Mouse (Mus musculus) cerebellum, adult 18-20 months (tissue): ENCODE data around the gene Auts2.
"Not testable (repeated sequence)": the region's sequence is repeated elsewhere in the genome, so short reads cannot be mapped to it uniquely, and the experiment has no call there.

Experiments
- DNase-seq, 2 experiments: peaks; one replicate each; pipeline ENCODE4 v3.0.0; 2021

Auts2 gene

GRCm38 (mm10) chr5:132543118-132544071, at the start of gene Auts2:
TSS of gene Auts2 (minus strand) at chr5:132543344.
- DNase-seq, result peak; percentile 90 to 91

GRCm38 (mm10) chr5:132591721-132592695, 48.9 kb upstream of the Auts2 start:
- DNase-seq, result no peak

- DNase-seq, result no peak
Observed at GRCm38 (mm10) chr5:132579774-132580173, 36.6 kb upstream of the Auts2 start.

- DNase-seq, result not testable (repeated sequence)
Observed at GRCm38 (mm10) chr5:132560771-132561170, 17.6 kb upstream of the Auts2 start.

- peak; percentile 33 to 40 for DNase-seq
Observed at GRCm38 (mm10) chr5:132545761-132546160, 2.6 kb upstream of the Auts2 start.

GRCm38 (mm10) chr5:132544176-132544995, 1.2 kb upstream of the Auts2 start:
- DNase-seq, result peak; percentile 31 to 36

GRCm38 (mm10) chr5:132542381-132543020, 643 bp downstream of the Auts2 start:
- peak; percentile 28 to 40 for DNase-seq

- DNase-seq, result peak in 1 of 2 experiments; percentile 28
Observed at GRCm38 (mm10) chr5:132541951-132542350, 1.2 kb downstream of the Auts2 start.

GRCm38 (mm10) chr5:132541371-132541931, 1.7 kb downstream of the Auts2 start:
- DNase-seq, result peak; percentile 43 to 64

- DNase-seq, result peak; percentile 44 to 48
Observed at GRCm38 (mm10) chr5:132540841-132541311, 2.3 kb downstream of the Auts2 start.

- DNase-seq, result no peak
Observed at GRCm38 (mm10) chr5:132537475-132537874, 5.7 kb downstream of the Auts2 start.

- DNase-seq, result no peak
Observed at GRCm38 (mm10) chr5:132526395-132526794, 16.7 kb downstream of the Auts2 start.

- no peak for DNase-seq
Observed at GRCm38 (mm10) chr5:132521358-132521873, 21.7 kb downstream of the Auts2 start.

GRCm38 (mm10) chr5:132517879-132518278, 25.3 kb downstream of the Auts2 start:
- no peak for DNase-seq

GRCm38 (mm10) chr5:132514521-132514920, 28.6 kb downstream of the Auts2 start:
- no peak for DNase-seq

- DNase-seq, result no peak
Observed at GRCm38 (mm10) chr5:132513206-132513605, 29.9 kb downstream of the Auts2 start.

- peak in 1 of 2 experiments; percentile 21 for DNase-seq
Observed at GRCm38 (mm10) chr5:132509464-132509885, 33.7 kb downstream of the Auts2 start.

GRCm38 (mm10) chr5:132504893-132505292, 38.3 kb downstream of the Auts2 start:
- no peak for DNase-seq

- no peak for DNase-seq
Observed at GRCm38 (mm10) chr5:132503431-132503830, 39.7 kb downstream of the Auts2 start.

- no peak for DNase-seq
Observed at GRCm38 (mm10) chr5:132502036-132502435, 41.1 kb downstream of the Auts2 start.

GRCm38 (mm10) chr5:132500817-132501231, 42.3 kb downstream of the Auts2 start:
- DNase-seq, result no peak
